ENCODE assay signal across 14 mouse cellular contexts in the genomic region with DNA sequence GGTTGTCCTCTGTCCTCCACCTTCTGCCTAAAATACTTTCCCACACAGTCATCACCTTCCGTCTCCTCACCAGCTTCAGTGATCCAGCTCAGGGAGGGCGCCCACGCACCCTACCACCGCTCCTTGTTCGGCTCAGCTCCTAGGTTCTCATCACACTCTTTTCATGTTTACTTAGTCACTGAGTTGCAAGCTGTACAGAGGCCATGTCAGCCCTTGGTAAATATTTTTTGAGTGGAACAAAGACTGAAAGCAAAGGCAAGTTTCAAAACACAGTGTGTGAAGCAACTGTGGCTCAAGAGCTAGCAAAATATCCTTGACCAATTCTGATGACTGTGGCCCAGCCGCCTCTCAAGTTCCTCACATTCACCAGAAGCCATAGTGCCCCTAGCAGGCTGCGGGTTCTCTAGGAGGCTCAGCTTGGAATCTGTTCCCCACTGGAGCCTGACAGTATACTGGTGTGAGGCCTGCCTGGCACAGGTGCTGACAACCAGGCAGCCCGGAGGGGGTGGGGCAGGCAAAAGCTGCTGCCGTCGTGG. TPM values are rescaled to one million over a fixed set of nuclear protein-coding genes. Genes with fewer than 3 reads are reported as not detected.
A peak's percentile ranks its signal among the peaks of the same experiment; 100 is the strongest.
DNase-seq lines count a peak whose midpoint lies in the region; ATAC-seq and TF ChIP-seq lines count a peak whose summit lies in the region.
"Had no signal": no experiment of that assay in that cellular context is flagged by ENCODE, and none has a peak within 500 bp of the region (broad histone marks: within the 10 kb centered on the region; RNA-seq: fewer than 3 reads in every experiment).

No protein-coding gene starts in this region.

- no peak for ATAC-seq in liver, embryonic 11.5 days (replicated peaks; ENCODE audit: low FRiP score)
- ATAC-seq in stomach, embryonic 16.5 days (ENCODE audit: insufficient read depth, low FRiP score): peak; percentile 49; the same call in 1 of the 2 replicates

- DNase-seq in adrenal gland, postnatal 14 days: peak; percentile 17
- DNase-seq in adrenal gland, adult 18-20 months (ENCODE audit: low spot score in 2 of 2): no peak
- peak; percentile 51 for DNase-seq in liver
- no peak for DNase-seq in liver, embryonic 11.5 days (ENCODE audit: low spot score)
- DNase-seq in lung, adult 2 months: peak; percentile 75
- no peak for DNase-seq in B cell, adult 2 months
- no peak for DNase-seq in gastrocnemius, postnatal 36 days
- DNase-seq: cerebellum, adult 9-11 months had no signal

- TF ChIP-seq CTCF in lung, adult 2 months (IDR thresholded peaks at IDR 0.05; ENCODE audit: insufficient read depth, low read length): no peak

- no peaks in the 10 kb centered on the region for H3K36me3 ChIP-seq in liver, embryonic 11.5 days (ENCODE audit: control insufficient read depth, insufficient read depth, low read length)
- H3K36me3 ChIP-seq in stomach, embryonic 16.5 days (ENCODE audit: control insufficient read depth, insufficient read depth, low read length): no peaks in the 10 kb centered on the region
- H3K36me3 ChIP-seq: embryonic facial prominence, embryonic 13.5 days had no signal

- intact Hi-C loops in gastrocnemius, postnatal 36 days (cut with DNase I): no loop called here

- H3K9me3 ChIP-seq in liver, embryonic 11.5 days (ENCODE audit: control insufficient read depth, low read length): no peaks in the 10 kb centered on the region
- H3K9me3 ChIP-seq in stomach, embryonic 16.5 days (replicated peaks; ENCODE audit: control insufficient read depth, low read length): no peaks in the 10 kb centered on the region

- H3K27me3 ChIP-seq in liver, embryonic 11.5 days (replicated peaks; ENCODE audit: control insufficient read depth, insufficient read depth, low read length): 0 out of 2 replicates have a peak, but pooled peaks cover 4% of the 10 kb centered on the region
- H3K27me3 ChIP-seq in stomach, embryonic 16.5 days (ENCODE audit: control insufficient read depth, insufficient read depth, low read length): no peaks in the 10 kb centered on the region
- H3K27me3 ChIP-seq: embryonic facial prominence, embryonic 13.5 days had no signal

- WGBS in liver, embryonic 11.5 days: 76% methylated on average over 10 of the region's 10 CpGs
- WGBS in lung, adult 2 months: 64% methylated on average over 10 of the region's 10 CpGs
- WGBS in stomach, embryonic 16.5 days: 65% methylated on average over 10 of the region's 10 CpGs

- H3K4me1 ChIP-seq in liver, embryonic 11.5 days (replicated peaks; ENCODE audit: control insufficient read depth, insufficient read depth, low read length): peaks cover 19% of the 10 kb centered on the region
- peaks cover 10% of the 10 kb centered on the region; the same call in 1 of the 2 replicates for H3K4me1 ChIP-seq in lung, adult 2 months (ENCODE audit: control insufficient read depth, insufficient read depth, low read length)
- 0 out of 2 replicates have a peak, but pooled peaks cover 2% of the 10 kb centered on the region for H3K4me1 ChIP-seq in stomach, embryonic 16.5 days (ENCODE audit: control insufficient read depth, insufficient read depth, low read length)
- H3K4me1 ChIP-seq: embryonic facial prominence, embryonic 13.5 days had no signal

- H3K4me3 ChIP-seq in liver, embryonic 11.5 days (ENCODE audit: low read depth, low read length): no peak overlapping the region
- no peak overlapping the region for H3K4me3 ChIP-seq in lung, adult 2 months (replicated peaks; ENCODE audit: extremely low read depth, low read depth, low read length)
- no peak overlapping the region for H3K4me3 ChIP-seq in stomach, embryonic 16.5 days (replicated peaks; ENCODE audit: low read length)
- H3K4me3 ChIP-seq: embryonic facial prominence, embryonic 13.5 days; layer of hippocampus, adult 2 months had no signal

- TF ChIP-seq POLR2A in lung, adult 2 months (IDR thresholded peaks at IDR 0.05; ENCODE audit: borderline replicate concordance, extremely low read depth, low read depth, low read length): peak; percentile 31; the same call in 1 of the 2 replicates

- H3K27ac ChIP-seq in liver, embryonic 11.5 days (ENCODE audit: low read depth, low read length): no peak overlapping the region
- peak overlapping the region; percentile 48 for H3K27ac ChIP-seq in stomach, embryonic 16.5 days (ENCODE audit: low read length)
- H3K27ac ChIP-seq: embryonic facial prominence, embryonic 13.5 days; layer of hippocampus, adult 2 months had no signal

- no peak overlapping the region for H3K4me2 ChIP-seq in liver, embryonic 11.5 days
- H3K4me2 ChIP-seq in stomach, embryonic 16.5 days (ENCODE audit: low read depth, low read length): no peak overlapping the region
- H3K4me2 ChIP-seq: embryonic facial prominence, embryonic 13.5 days had no signal

- H3K9ac ChIP-seq in liver, embryonic 11.5 days (ENCODE audit: low read depth, low read length): no peak overlapping the region
- H3K9ac ChIP-seq in stomach, embryonic 16.5 days (ENCODE audit: low read length): no peak overlapping the region
- H3K9ac ChIP-seq: embryonic facial prominence, embryonic 13.5 days had no signal

RNA-seq across cellular contexts. Expression of gene Sftpb, which starts 32.2 kb away (rescaled TPM):
- total RNA-seq in adrenal gland, postnatal 14 days (2021): 0.70 TPM in 1 of 2 replicates, not detected in the other
- total RNA-seq in adrenal gland, adult 18-20 months (2021): not detected
- polyA plus RNA-seq in liver, embryonic 11.5 days (2014; fragmentation: Nextera tagmentation; extraction: Ambion mirVana): not detected in 2 replicates
- 5,575 and 7,301 TPM in 2 replicates for polyA plus RNA-seq in lung, adult 2 months (2012; rRNA removed)
- polyA plus RNA-seq in stomach, embryonic 16.5 days (2015; fragmentation: Nextera tagmentation; extraction: Ambion mirVana): not detected in 2 replicates
- not detected for total RNA-seq in gastrocnemius, postnatal 36 days (2021)
- total RNA-seq: layer of hippocampus, adult 2 months; left cerebral cortex, postnatal 25 days; megakaryocyte-erythroid progenitor cell, adult 5-6 weeks had no signal
- polyA plus RNA-seq: heart, embryonic 14.5 days had no signal

RNA-seq across cellular contexts. Expression of gene Atoh8, which starts 36.9 kb away (rescaled TPM):
- total RNA-seq in adrenal gland, postnatal 14 days (2021): 5.7 and 5.9 TPM in 2 replicates
- total RNA-seq in adrenal gland, adult 18-20 months (2021): 1 to 10 TPM; 2.9 to 3.7 TPM
- polyA plus RNA-seq in liver, embryonic 11.5 days (2014; fragmentation: Nextera tagmentation; extraction: Ambion mirVana): 3.1 and 3.4 TPM in 2 replicates
- 26.4 and 26.7 TPM in 2 replicates for polyA plus RNA-seq in lung, adult 2 months (2012; rRNA removed)
- 8.6 and 9.2 TPM in 2 replicates for polyA plus RNA-seq in stomach, embryonic 16.5 days (2015; fragmentation: Nextera tagmentation; extraction: Ambion mirVana)
- 1 to 10 TPM; 5.2 to 5.7 TPM for total RNA-seq in gastrocnemius, postnatal 36 days (2021)
- total RNA-seq: megakaryocyte-erythroid progenitor cell, adult 5-6 weeks had no signal

Comparison
In these comparisons a context has a peak if more than half of its experiments do, and no peak if none do; other contexts are left out.
1. DNase-seq: peak in adrenal gland, postnatal 14 days (single experiment), liver (single experiment) and lung, adult 2 months (single experiment); none in adrenal gland, adult 18-20 months (0 of 2), liver, embryonic 11.5 days (single experiment), B cell, adult 2 months (0 of 2) and gastrocnemius, postnatal 36 days (0 of 2).